Mouse (Mus musculus): ENCODE measurements around the gene Uba52. TPM values are rescaled to one million over a fixed set of nuclear protein-coding genes. Genes with fewer than 3 reads are reported as not detected.

The Uba52 gene
- polyA plus RNA-seq, 1 experiment from 2014 or later, result 991 TPM

GRCm38 (mm10) chr8:70490880-70491495 is 19.6 kb downstream of the Uba52 start:
- 6% methylated on average over 20 of the region's 20 CpGs for WGBS
- H3K27ac ChIP-seq (ENCODE audit: low read length), result no peak overlapping the region
- no peaks in the 10 kb centered on the region for H3K9me3 ChIP-seq (ENCODE audit: control insufficient read depth, low read length)
- H3K4me3 ChIP-seq (ENCODE audit: low read length), result no peak overlapping the region
- H3K27me3 ChIP-seq (replicated peaks; ENCODE audit: control insufficient read depth, insufficient read depth, low read length), result peaks cover 98% of the 10 kb centered on the region
- peaks cover 44% of the 10 kb centered on the region for H3K4me1 ChIP-seq (ENCODE audit: control insufficient read depth, insufficient read depth, low read length)
- no peak overlapping the region for H3K4me2 ChIP-seq (ENCODE audit: low read depth, low read length)
- H3K9ac ChIP-seq (ENCODE audit: low read depth, low read length), result no peak overlapping the region
- H3K36me3 ChIP-seq (ENCODE audit: control insufficient read depth, insufficient read depth, low read length), result no peaks in the 10 kb centered on the region
- no peak for ATAC-seq

DNA sequence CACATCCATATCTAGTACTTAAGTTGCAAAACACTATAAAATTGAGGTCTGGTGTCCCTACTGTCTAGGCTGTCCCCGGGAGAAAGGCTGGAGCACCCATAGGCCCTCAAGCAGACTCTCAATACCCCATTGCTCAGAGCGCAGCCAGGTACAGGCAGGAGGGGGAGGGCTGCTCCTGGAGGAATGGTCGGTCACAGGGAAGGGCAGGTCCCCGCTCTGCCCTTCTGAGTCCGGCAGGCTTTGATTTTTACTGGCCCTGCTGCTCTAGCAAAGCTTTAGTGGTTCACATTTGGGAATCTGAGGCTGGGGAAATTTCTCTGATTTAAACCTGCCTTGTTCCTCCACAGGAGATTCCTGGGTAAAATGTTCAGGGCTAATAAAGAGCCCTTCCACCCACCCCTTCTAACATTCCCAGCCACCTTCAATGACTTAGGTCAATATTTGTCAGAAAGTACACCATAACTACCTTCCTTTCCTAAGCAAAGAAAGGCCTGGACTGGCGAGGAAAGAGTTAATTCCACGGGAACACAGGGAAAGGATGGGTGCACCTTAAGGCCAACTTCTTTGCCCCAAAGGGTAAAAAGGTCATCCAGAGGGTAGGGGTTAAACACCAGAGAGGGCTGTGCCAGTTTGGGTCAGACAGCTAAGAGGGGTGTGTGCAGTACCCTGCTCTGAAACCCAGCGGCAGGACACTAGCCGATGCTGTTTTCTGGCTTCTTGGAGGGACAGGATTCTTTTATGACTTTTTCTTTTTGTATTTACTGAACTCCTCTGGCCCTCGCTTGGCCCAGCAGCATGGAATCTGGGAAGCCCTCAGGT is 20.3 kb downstream of the Uba52 start:
- ATAC-seq, result no peak
- Histone ChIP-seq H3K4me1 (ENCODE audit: control insufficient read depth, insufficient read depth, low read length) (peaks cover 44% of the 10 kb centered on the region), H3K27ac (ENCODE audit: low read length) (no peak overlapping the region), H3K27me3 (replicated peaks; ENCODE audit: control insufficient read depth, insufficient read depth, low read length) (peaks cover 97% of the 10 kb centered on the region), H3K4me3 (ENCODE audit: low read length) (no peak overlapping the region), H3K9ac (ENCODE audit: low read depth, low read length) (no peak overlapping the region), H3K4me2 (ENCODE audit: low read depth, low read length) (no peak overlapping the region), H3K9me3 (ENCODE audit: control insufficient read depth, low read length) (no peaks in the 10 kb centered on the region), H3K36me3 (ENCODE audit: control insufficient read depth, insufficient read depth, low read length) (no peaks in the 10 kb centered on the region)
- WGBS, result 20% methylated on average over 10 of the region's 10 CpGs

DNA sequence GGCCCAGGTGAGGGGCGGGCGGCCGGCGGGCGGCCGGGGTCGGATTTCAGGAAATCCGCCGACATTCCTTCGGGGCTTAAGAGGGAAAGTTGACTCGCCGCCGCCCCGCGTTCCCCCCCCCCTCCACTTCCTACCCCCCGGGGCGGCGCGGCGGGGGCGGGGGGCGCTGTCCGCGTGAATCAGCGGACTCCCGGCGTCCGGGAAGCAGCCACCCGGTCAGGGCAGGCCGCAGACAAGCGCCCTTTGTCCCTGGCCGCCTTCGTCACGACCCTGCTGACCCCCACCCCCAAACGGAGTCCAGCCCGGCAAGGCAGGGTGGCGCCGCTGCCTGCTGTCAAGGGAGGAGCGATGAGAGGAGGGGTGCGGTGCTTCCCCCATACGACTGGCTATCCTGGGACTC is 21.0 kb downstream of the Uba52 start:
- WGBS, result 1% methylated on average over 35 of the region's 41 CpGs
- peak overlapping the region; percentile 38 for H3K4me3 ChIP-seq (ENCODE audit: low read length)
- H3K9me3 ChIP-seq (ENCODE audit: control insufficient read depth, low read length), result no peaks in the 10 kb centered on the region
- 0 out of 2 replicates have a peak overlapping the region, but pooled peaks have one; percentile 15 for H3K9ac ChIP-seq (ENCODE audit: low read depth, low read length)
- peak overlapping the region; percentile 55 for H3K4me2 ChIP-seq (ENCODE audit: low read depth, low read length)
- 0 out of 2 replicates have a peak, but pooled peaks have one; percentile 12 for ATAC-seq
- no peak overlapping the region for H3K27ac ChIP-seq (ENCODE audit: low read length)
- no peaks in the 10 kb centered on the region for H3K36me3 ChIP-seq (ENCODE audit: control insufficient read depth, insufficient read depth, low read length)
- peaks cover 90% of the 10 kb centered on the region for H3K27me3 ChIP-seq (replicated peaks; ENCODE audit: control insufficient read depth, insufficient read depth, low read length)
- peaks cover 43% of the 10 kb centered on the region for H3K4me1 ChIP-seq (ENCODE audit: control insufficient read depth, insufficient read depth, low read length)

DNA sequence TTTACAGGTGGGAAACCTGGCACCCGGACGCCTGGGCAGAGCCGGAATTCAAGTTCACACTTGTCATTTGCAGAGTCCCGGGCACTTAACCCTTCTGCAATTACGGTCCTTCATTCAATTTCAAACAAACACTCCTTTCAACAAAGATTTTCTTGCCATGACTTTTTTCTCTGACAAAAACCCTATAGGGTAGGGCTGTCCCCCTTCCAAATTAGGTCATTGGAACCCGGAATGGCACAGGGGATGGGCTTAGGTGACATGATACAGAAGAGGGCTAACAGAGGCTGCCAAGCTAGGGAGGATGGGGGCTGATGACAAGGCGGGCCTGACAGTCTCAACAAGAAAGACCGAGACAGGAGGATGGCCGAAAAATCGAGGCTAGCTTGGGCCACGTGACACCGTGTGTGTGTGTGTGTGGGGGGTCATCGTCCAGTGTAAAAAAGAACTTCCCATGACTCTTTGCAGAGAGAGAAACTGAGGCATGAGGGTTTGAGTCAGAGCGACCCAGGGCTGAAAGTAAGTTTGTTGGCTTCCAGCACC is 21.6 kb downstream of the Uba52 start:
- no peaks in the 10 kb centered on the region for H3K36me3 ChIP-seq (ENCODE audit: control insufficient read depth, insufficient read depth, low read length)
- H3K9me3 ChIP-seq (ENCODE audit: control insufficient read depth, low read length), result no peaks in the 10 kb centered on the region
- H3K4me1 ChIP-seq (ENCODE audit: control insufficient read depth, insufficient read depth, low read length), result peaks cover 41% of the 10 kb centered on the region
- H3K9ac ChIP-seq (ENCODE audit: low read depth, low read length), result 0 out of 2 replicates have a peak overlapping the region, but pooled peaks have one; percentile 15
- no peak overlapping the region for H3K27ac ChIP-seq (ENCODE audit: low read length)
- H3K4me2 ChIP-seq (ENCODE audit: low read depth, low read length), result peak overlapping the region; percentile 55
- peaks cover 85% of the 10 kb centered on the region for H3K27me3 ChIP-seq (replicated peaks; ENCODE audit: control insufficient read depth, insufficient read depth, low read length)
- WGBS, result 3% methylated on average over 14 of the region's 14 CpGs
- H3K4me3 ChIP-seq (ENCODE audit: low read length), result peak overlapping the region; percentile 44
- no peak for ATAC-seq

GRCm38 (mm10) chr8:70487993-70488796 is 22.4 kb downstream of the Uba52 start:
- H3K36me3 ChIP-seq (ENCODE audit: control insufficient read depth, insufficient read depth, low read length), result no peaks in the 10 kb centered on the region
- no peaks in the 10 kb centered on the region for H3K9me3 ChIP-seq (ENCODE audit: control insufficient read depth, low read length)
- peaks cover 34% of the 10 kb centered on the region for H3K4me1 ChIP-seq (ENCODE audit: control insufficient read depth, insufficient read depth, low read length)
- peak overlapping the region; percentile 30 for H3K9ac ChIP-seq (ENCODE audit: low read depth, low read length)
- H3K27ac ChIP-seq (ENCODE audit: low read length), result no peak overlapping the region
- peak overlapping the region; percentile 44 for H3K4me3 ChIP-seq (ENCODE audit: low read length)
- peak overlapping the region; percentile 61 for H3K4me2 ChIP-seq (ENCODE audit: low read depth, low read length)
- ATAC-seq, result peak; percentile 47; the same call in 1 of the 2 replicates
- peaks cover 78% of the 10 kb centered on the region for H3K27me3 ChIP-seq (replicated peaks; ENCODE audit: control insufficient read depth, insufficient read depth, low read length)
- 6% methylated on average over 49 of the region's 55 CpGs for WGBS

GRCm38 (mm10) chr8:70486941-70487520 is 23.6 kb downstream of the Uba52 start, which contains the start of gene Tmem59l:
TSS of gene Tmem59l (minus strand) at chr8:70487358.
- WGBS, result 6% methylated on average over 32 of the region's 33 CpGs
- no peak for ATAC-seq
- Histone ChIP-seq H3K4me3 (ENCODE audit: low read length) (peak within 1 kb of the TSS; percentile 44), H3K36me3 (ENCODE audit: control insufficient read depth, insufficient read depth, low read length) (no peaks in the 10 kb centered on the region), H3K4me2 (ENCODE audit: low read depth, low read length) (peak within 1 kb of the TSS; percentile 61), H3K4me1 (ENCODE audit: control insufficient read depth, insufficient read depth, low read length) (peaks cover 24% of the 10 kb centered on the region), H3K9me3 (ENCODE audit: control insufficient read depth, low read length) (no peaks in the 10 kb centered on the region), H3K9ac (ENCODE audit: low read depth, low read length) (peak within 1 kb of the TSS; percentile 30), H3K27ac (ENCODE audit: low read length) (no peak within 1 kb of the TSS), H3K27me3 (replicated peaks; ENCODE audit: control insufficient read depth, insufficient read depth, low read length) (peaks cover 67% of the 10 kb centered on the region)

GRCm38 (mm10) chr8:70486191-70486681 is 24.4 kb downstream of the Uba52 start:
- Histone ChIP-seq H3K27ac (ENCODE audit: low read length) (no peak overlapping the region), H3K4me2 (ENCODE audit: low read depth, low read length) (no peak overlapping the region), H3K4me3 (ENCODE audit: low read length) (no peak overlapping the region), H3K4me1 (ENCODE audit: control insufficient read depth, insufficient read depth, low read length) (peaks cover 24% of the 10 kb centered on the region), H3K36me3 (ENCODE audit: control insufficient read depth, insufficient read depth, low read length) (no peaks in the 10 kb centered on the region), H3K9ac (ENCODE audit: low read depth, low read length) (no peak overlapping the region), H3K9me3 (ENCODE audit: control insufficient read depth, low read length) (no peaks in the 10 kb centered on the region), H3K27me3 (replicated peaks; ENCODE audit: control insufficient read depth, insufficient read depth, low read length) (peaks cover 59% of the 10 kb centered on the region)
- ATAC-seq, result no peak
- WGBS, result 54% methylated on average over 7 of the region's 7 CpGs

GRCm38 (mm10) chr8:70482943-70483342 is 27.7 kb downstream of the Uba52 start:
- Histone ChIP-seq H3K36me3 (ENCODE audit: control insufficient read depth, insufficient read depth, low read length) (no peaks in the 10 kb centered on the region), H3K9me3 (ENCODE audit: control insufficient read depth, low read length) (no peaks in the 10 kb centered on the region), H3K27ac (ENCODE audit: low read length) (no peak overlapping the region), H3K4me3 (ENCODE audit: low read length) (no peak overlapping the region), H3K4me2 (ENCODE audit: low read depth, low read length) (no peak overlapping the region), H3K4me1 (ENCODE audit: control insufficient read depth, insufficient read depth, low read length) (peaks cover 5% of the 10 kb centered on the region; the same call in 1 of the 2 replicates), H3K27me3 (replicated peaks; ENCODE audit: control insufficient read depth, insufficient read depth, low read length) (peaks cover 26% of the 10 kb centered on the region), H3K9ac (ENCODE audit: low read depth, low read length) (no peak overlapping the region)
- WGBS, result 61% methylated on average over 2 of the region's 2 CpGs
- ATAC-seq, result no peak

Measured in intestine, embryonic 16.5 days (tissue).